Mouse (Mus musculus): ENCODE measurements around the gene Gm45717.

DNA sequence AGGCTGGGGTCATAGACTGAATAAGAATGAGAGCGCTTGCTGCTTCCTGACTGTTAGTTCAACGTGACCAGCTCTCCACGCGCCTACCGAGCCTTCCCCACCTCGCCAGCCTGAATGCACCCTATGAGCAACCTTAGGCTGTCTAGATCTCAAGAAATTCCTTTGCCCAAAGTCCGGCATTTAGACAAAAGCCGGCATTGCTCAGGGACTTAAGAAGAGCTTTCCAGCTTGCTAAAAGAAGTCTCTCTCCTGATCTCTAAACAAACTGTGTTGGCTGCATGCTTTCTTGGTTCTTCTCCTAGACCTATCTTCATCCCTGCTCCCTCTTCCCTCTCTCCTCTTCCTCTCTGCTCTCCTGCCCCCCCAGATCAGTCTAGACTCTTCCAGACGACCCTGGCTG lies 19.2 kb upstream of the Gm45717 start:
- TF ChIP-seq CTCF (IDR thresholded peaks at IDR 0.05; ENCODE audit: low read depth) = no peak
- no peak for TF ChIP-seq EP300 (IDR thresholded peaks at IDR 0.05; ENCODE audit: low read depth)
